Mouse (Mus musculus) megakaryocyte, embryonic 14.5 days (primary cell): Measurements from ENCODE around the gene Oxsr1.

ENCODE experiments used
- FLI1 ChIP-seq: IDR thresholded peaks from 2 replicates; pipeline ENCODE4 v1.6.1; 2012; ENCODE audit warnings: low read length, inconsistent platforms, mixed read lengths
- GATA1 ChIP-seq: IDR thresholded peaks from 3 replicates; pipeline ENCODE4 v1.6.1; 2012; ENCODE audit warnings: mixed read lengths, low read length, inconsistent platforms, borderline replicate concordance

- TF ChIP-seq GATA1: no peak
- TF ChIP-seq FLI1: no peak
Observed at GRCm38 (mm10) chr9:119255096-119255495, 67.1 kb downstream of the Oxsr1 start.
